Mouse (Mus musculus) ES-E14 (cell line): ENCODE measurements around the gene Gal3st4. TPM values are rescaled to one million over a fixed set of nuclear protein-coding genes. Genes with fewer than 3 reads are reported as not detected.
A peak's percentile ranks its signal among the peaks of the same experiment; 100 is the strongest.
"Not testable (repeated sequence)": the region's sequence is repeated elsewhere in the genome, so short reads cannot be mapped to it uniquely, and the experiment has no call there.

Source experiments
- DNase-seq: peaks from one replicate; pipeline ENCODE4 v3.0.0-alpha.2; 2013; ENCODE audit warnings: low read depth, low spot score
- H3K27ac ChIP-seq: 2 replicates; pipeline ENCODE4 v1.5.1; 2012; ENCODE audit warnings: low read depth, mild to moderate bottlenecking, low read length, moderate library complexity, mixed read lengths; ENCODE audit not compliant: poor library complexity, insufficient read depth, severe bottlenecking
- H3K36me3 ChIP-seq: 2 replicates; pipeline ENCODE4 v1.6.1; 2012; ENCODE audit warnings: mild to moderate bottlenecking, low read length, moderate library complexity, mixed read lengths; ENCODE audit not compliant: control insufficient read depth, poor library complexity, insufficient read depth, severe bottlenecking
- H3K4me1 ChIP-seq, 2 experiments: fragments of 150-350 bp in 1 of 2; sonication (generic) in 1 of 2; 2 replicates each; pipeline ENCODE4 v1.6.1; 2012; ENCODE audit warnings: low read length in 2 of 2, mild to moderate bottlenecking in 1 of 2, mixed read lengths in 1 of 2; ENCODE audit not compliant: control insufficient read depth in 2 of 2, insufficient read depth in 2 of 2, poor library complexity in 1 of 2
- H3K4me3 ChIP-seq, 2 experiments: fragments of 150-350 bp in 1 of 2; sonication (generic) in 1 of 2; 2 replicates each; pipeline ENCODE4 v1.5.1; 2012; ENCODE audit warnings: low read length in 2 of 2, low read depth in 1 of 2, mild to moderate bottlenecking in 1 of 2, mixed read lengths in 1 of 2; ENCODE audit not compliant: insufficient read depth in 1 of 2, poor library complexity in 1 of 2, severe bottlenecking in 1 of 2
- H3K9ac ChIP-seq: 2 replicates; pipeline ENCODE4 v1.6.1; 2012; ENCODE audit warnings: low read depth, mild to moderate bottlenecking, low read length, mixed read lengths; ENCODE audit not compliant: poor library complexity, insufficient read depth, severe bottlenecking
- H3K9me3 ChIP-seq: fragments of 150-350 bp; sonication (generic); 2 replicates; pipeline ENCODE4 v1.6.1; 2012; ENCODE audit warnings: low read depth, mild to moderate bottlenecking, low read length; ENCODE audit not compliant: control insufficient read depth, insufficient read depth
- CHD2 ChIP-seq: IDR thresholded peaks from 2 replicates; pipeline ENCODE4 v1.6.1; 2014; ENCODE audit warnings: mild to moderate bottlenecking, low read depth, low read length, inconsistent platforms
- HCFC1 ChIP-seq: IDR thresholded peaks from 2 replicates; pipeline ENCODE4 v1.6.1; 2012; ENCODE audit warnings: low read length, inconsistent platforms, borderline replicate concordance; ENCODE audit not compliant: insufficient read depth
- MAFK ChIP-seq: IDR thresholded peaks from 2 replicates; pipeline ENCODE4 v1.6.1; 2014; ENCODE audit warnings: mild to moderate bottlenecking, low read depth, low read length, inconsistent platforms; ENCODE audit not compliant: insufficient read depth
- ZC3H11A ChIP-seq: IDR thresholded peaks from 2 replicates; pipeline ENCODE4 v1.6.1; 2012; ENCODE audit warnings: low read depth, mild to moderate bottlenecking, inconsistent platforms, low read length, borderline replicate concordance
- ZNF384 ChIP-seq: IDR thresholded peaks from 2 replicates; pipeline ENCODE4 v1.6.1; 2012; ENCODE audit warnings: low read depth, low read length, inconsistent platforms
- in situ Hi-C, 2 experiments: fragments of 600-800 bp; cut with MboI; formaldehyde crosslinking; loops; one replicate each; pipeline ENCODE4 v1.15.1; 2025; ENCODE audit warnings: low sequenced_read_pairs in 2 of 2, inconsistent platforms in 1 of 2; ENCODE audit not compliant: unreplicated experiment in 2 of 2
- total RNA-seq: library from RNA; depleted of rRNA; stranded (reverse); fragments of 300-350 nt; gene quantifications from 2 replicates; pipeline ENCODE4 v1.2.3, GENCODE M21; 2012; rRNA removed

The Gal3st4 gene
- total RNA-seq, 1 experiment = 0.94 TPM

GRCm38 (mm10) chr5:138222111-138222510 lies 50.5 kb downstream of the Gal3st4 start:
- peak; percentile 72 for DNase-seq
- no peak overlapping the region for H3K9ac ChIP-seq
- no peaks in the 10 kb centered on the region for H3K4me1 ChIP-seq
- H3K9me3 ChIP-seq = no peaks in the 10 kb centered on the region
- TF ChIP-seq ZNF384 (no peak), ZC3H11A (peak; percentile 53; the same call in 1 of the 2 replicates), CHD2 (no peak), MAFK (no peak)
- in situ Hi-C loops = no loop called here
- H3K4me3 ChIP-seq = no peak overlapping the region
- H3K36me3 ChIP-seq = no peaks in the 10 kb centered on the region
- no peak overlapping the region for H3K27ac ChIP-seq

GRCm38 (mm10) chr5:138219864-138220263 lies 52.8 kb downstream of the Gal3st4 start:
- no peaks in the 10 kb centered on the region for H3K4me1 ChIP-seq
- in situ Hi-C loops = no loop called here
- H3K9ac ChIP-seq = no peak overlapping the region
- no peaks in the 10 kb centered on the region for H3K9me3 ChIP-seq
- DNase-seq = no peak
- no peak overlapping the region for H3K4me3 ChIP-seq
- no peak for TF ChIP-seq ZNF384
- no peak for TF ChIP-seq MAFK
- TF ChIP-seq HCFC1 = no peak
- TF ChIP-seq ZC3H11A = no peak
- TF ChIP-seq CHD2 = no peak
- H3K36me3 ChIP-seq = no peaks in the 10 kb centered on the region
- H3K27ac ChIP-seq = no peak overlapping the region

- H3K27ac ChIP-seq, H3K9me3 ChIP-seq, in situ Hi-C loops, H3K4me1 ChIP-seq, DNase-seq, H3K36me3 ChIP-seq: not testable (repeated sequence)
- peak overlapping the region; percentile 52 to 55 for H3K4me3 ChIP-seq
- peak overlapping the region; percentile 42; the same call in 1 of the 2 replicates for H3K9ac ChIP-seq
Measured at GRCm38 (mm10) chr5:138216632-138217031, 56.0 kb downstream of the Gal3st4 start.

Other genes starting within 250 kb of the Gal3st4 start
- not detected in 2 replicates for gene Smok3c, start 219.6 kb downstream of the Gal3st4 start, total RNA-seq
- gene Zkscan1, start 187.8 kb downstream of the Gal3st4 start, total RNA-seq = 9.8 and 10.5 TPM in 2 replicates
- 12.2 and 15.5 TPM in 2 replicates for gene Zscan21, start 155.9 kb downstream of the Gal3st4 start, total RNA-seq
- 3.7 and 5.3 TPM in 2 replicates for gene Zfp113, start 117.1 kb downstream of the Gal3st4 start, total RNA-seq
- 98.6 and 122 TPM in 2 replicates for gene Cops6, start 111.8 kb downstream of the Gal3st4 start, total RNA-seq
- 42.7 and 44.9 TPM in 2 replicates for gene Ap4m1, start 100.8 kb downstream of the Gal3st4 start, total RNA-seq
- gene Mcm7, start 100.4 kb downstream of the Gal3st4 start, total RNA-seq = 327 and 403 TPM in 2 replicates
- 59.3 and 81.1 TPM in 2 replicates for gene Taf6, start 85.4 kb downstream of the Gal3st4 start, total RNA-seq
- gene Cnpy4, start 85.4 kb downstream of the Gal3st4 start, total RNA-seq = 43.5 and 59.5 TPM in 2 replicates
- gene Mblac1, start 78.5 kb downstream of the Gal3st4 start, total RNA-seq = 2.5 and 3.1 TPM in 2 replicates
- 0.09 TPM in 1 of 2 replicates, not detected in the other for gene Nxpe5, start 46.9 kb downstream of the Gal3st4 start, total RNA-seq
- 87.2 and 87.3 TPM in 2 replicates for gene Lamtor4, start 17.4 kb downstream of the Gal3st4 start, total RNA-seq
- gene BC037034, start 8.8 kb downstream of the Gal3st4 start, total RNA-seq = 13.7 and 16.2 TPM in 2 replicates
- not detected in 2 replicates for gene Gm43720, start 7.1 kb upstream of the Gal3st4 start, total RNA-seq
- gene Gpc2, start 7.2 kb upstream of the Gal3st4 start, total RNA-seq = 14.9 and 20.2 TPM in 2 replicates
- gene Stag3, start 7.4 kb upstream of the Gal3st4 start, total RNA-seq = 101 and 108 TPM in 2 replicates
- gene Pvrig, start 69.1 kb upstream of the Gal3st4 start, total RNA-seq = 1.2 TPM in 2 replicates
- 12.9 and 14.9 TPM in 2 replicates for gene Zfp157, start 168.6 kb upstream of the Gal3st4 start, total RNA-seq